Mouse (Mus musculus) spleen, adult 2 months (tissue): Measurements from ENCODE around the gene Extl1.

Experiments used
- CTCF ChIP-seq: fragments of 200-500 bp; IDR thresholded peaks from 2 replicates; pipeline ENCODE4 v1.5.1; 2011; ENCODE audit warnings: mild to moderate bottlenecking, inconsistent platforms; ENCODE audit not compliant: insufficient read depth, insufficient read length, insufficient replicate concordance; ENCODE audit errors: extremely low read depth
- POLR2A ChIP-seq: fragments of 200-500 bp; IDR thresholded peaks from 2 replicates; pipeline ENCODE4 v1.6.1; 2011; ENCODE audit warnings: low read depth, low read length, inconsistent platforms

- no peak for TF ChIP-seq POLR2A
- TF ChIP-seq CTCF, result no peak
Measured at GRCm38 (mm10) chr4:134314081-134314655, 69.5 kb downstream of the Extl1 start.
